Mouse (Mus musculus): ENCODE data around the gene Phrf1. TPM values are rescaled to one million over a fixed set of nuclear protein-coding genes. Genes with fewer than 3 reads are reported as not detected.

Phrf1 gene
- total and polyA plus RNA-seq, 2 experiments from 2014 or later: 39.5 to 54.6 TPM

GRCm38 (mm10) chr7:141278766-141279590 is 50.4 kb downstream of the Phrf1 start, which contains the start of gene Sct:
TSS of gene Sct (minus strand) at chr7:141279133.
- 1% methylated on average over 46 of the region's 46 CpGs for WGBS
- Histone ChIP-seq H3K4me1 (ENCODE audit: insufficient read depth, low read length) (no peaks in the 10 kb centered on the region), H3K36me3 (ENCODE audit: insufficient read depth, low read length) (no peaks in the 10 kb centered on the region), H3K4me3 (ENCODE audit: low read depth, low read length) (peak within 1 kb of the TSS; percentile 41), H3K4me2 (ENCODE audit: low read depth, low read length, poor library complexity, severe bottlenecking) (peak within 1 kb of the TSS; percentile 67), H3K9ac (replicated peaks; ENCODE audit: low read length, poor library complexity, severe bottlenecking) (peak within 1 kb of the TSS; percentile 40; the same call in 1 of the 2 replicates), H3K27me3 (ENCODE audit: insufficient read depth, low read length) (0 out of 2 replicates have a peak, but pooled peaks cover 2% of the 10 kb centered on the region), H3K27ac (ENCODE audit: low read depth, low read length) (no peak within 1 kb of the TSS), H3K9me3 (ENCODE audit: low read length) (no peaks in the 10 kb centered on the region)
- DNase-seq (ENCODE audit: low spot score) (peak; percentile 66), ATAC-seq (ENCODE audit: low FRiP score) (peak; percentile 80)
- TF ChIP-seq CTCF (IDR thresholded peaks at IDR 0.05): peak; percentile 80

GRCm38 (mm10) chr7:141281442-141281841 is 52.9 kb downstream of the Phrf1 start:
- 0 out of 2 replicates have a peak, but pooled peaks cover 2% of the 10 kb centered on the region for H3K27me3 ChIP-seq (ENCODE audit: insufficient read depth, low read length)
- H3K4me2 ChIP-seq (ENCODE audit: low read depth, low read length, poor library complexity, severe bottlenecking): no peak overlapping the region
- H3K9ac ChIP-seq (replicated peaks; ENCODE audit: low read length, poor library complexity, severe bottlenecking): no peak overlapping the region
- ATAC-seq (ENCODE audit: low FRiP score) (no peak), DNase-seq (ENCODE audit: low spot score) (no peak)
- no peaks in the 10 kb centered on the region for H3K36me3 ChIP-seq (ENCODE audit: insufficient read depth, low read length)
- TF ChIP-seq CTCF (IDR thresholded peaks at IDR 0.05): no peak
- no peaks in the 10 kb centered on the region for H3K4me1 ChIP-seq (ENCODE audit: insufficient read depth, low read length)
- no peaks in the 10 kb centered on the region for H3K9me3 ChIP-seq (ENCODE audit: low read length)
- 48% methylated on average over 6 of the region's 6 CpGs for WGBS
- no peak overlapping the region for H3K27ac ChIP-seq (ENCODE audit: low read depth, low read length)
- no peak overlapping the region for H3K4me3 ChIP-seq (ENCODE audit: low read depth, low read length)

- Histone ChIP-seq H3K9ac (replicated peaks; ENCODE audit: low read length, poor library complexity, severe bottlenecking) (no peak overlapping the region), H3K9me3 (ENCODE audit: low read length) (no peaks in the 10 kb centered on the region), H3K36me3 (ENCODE audit: insufficient read depth, low read length) (no peaks in the 10 kb centered on the region), H3K4me2 (ENCODE audit: low read depth, low read length, poor library complexity, severe bottlenecking) (no peak overlapping the region), H3K4me3 (ENCODE audit: low read depth, low read length) (no peak overlapping the region), H3K27me3 (ENCODE audit: insufficient read depth, low read length) (0 out of 2 replicates have a peak, but pooled peaks cover 2% of the 10 kb centered on the region), H3K27ac (ENCODE audit: low read depth, low read length) (no peak overlapping the region), H3K4me1 (ENCODE audit: insufficient read depth, low read length) (no peaks in the 10 kb centered on the region)
- TF ChIP-seq CTCF (IDR thresholded peaks at IDR 0.05): no peak
- ATAC-seq (ENCODE audit: low FRiP score): no peak
- WGBS: 89% methylated on average over 4 of the region's 4 CpGs
- no peak for DNase-seq (ENCODE audit: low spot score)
Measured at GRCm38 (mm10) chr7:141282756-141283155, 54.2 kb downstream of the Phrf1 start.

GRCm38 (mm10) chr7:141288042-141288441 is 59.5 kb downstream of the Phrf1 start:
- Histone ChIP-seq H3K4me1 (ENCODE audit: insufficient read depth, low read length) (0 out of 2 replicates have a peak, but pooled peaks cover 3% of the 10 kb centered on the region), H3K4me2 (ENCODE audit: low read depth, low read length, poor library complexity, severe bottlenecking) (no peak overlapping the region), H3K27me3 (ENCODE audit: insufficient read depth, low read length) (peaks cover 5% of the 10 kb centered on the region), H3K4me3 (ENCODE audit: low read depth, low read length) (no peak overlapping the region), H3K27ac (ENCODE audit: low read depth, low read length) (no peak overlapping the region), H3K9me3 (ENCODE audit: low read length) (no peaks in the 10 kb centered on the region), H3K9ac (replicated peaks; ENCODE audit: low read length, poor library complexity, severe bottlenecking) (no peak overlapping the region), H3K36me3 (ENCODE audit: insufficient read depth, low read length) (no peaks in the 10 kb centered on the region)
- no peak for DNase-seq (ENCODE audit: low spot score)
- no peak for ATAC-seq (ENCODE audit: low FRiP score)
- WGBS: 79% methylated on average over 3 of the region's 3 CpGs
- TF ChIP-seq CTCF (IDR thresholded peaks at IDR 0.05): no peak

GRCm38 (mm10) chr7:141291921-141292582 is 63.5 kb downstream of the Phrf1 start, which contains the start of gene Drd4:
TSS of gene Drd4 (plus strand) at chr7:141292006.
- 3% methylated on average over 33 of the region's 46 CpGs for whole genome bisulfite sequencing
- Histone ChIP-seq H3K4me1 (ENCODE audit: insufficient read depth, low read length) (peaks cover 6% of the 10 kb centered on the region; the same call in 1 of the 2 replicates), H3K9ac (replicated peaks; ENCODE audit: low read length, poor library complexity, severe bottlenecking) (peak within 1 kb of the TSS; percentile 61), H3K27ac (ENCODE audit: low read depth, low read length) (no peak within 1 kb of the TSS), H3K36me3 (ENCODE audit: insufficient read depth, low read length) (peaks cover 4% of the 10 kb centered on the region; the same call in 1 of the 2 replicates), H3K4me3 (ENCODE audit: low read depth, low read length) (peak within 1 kb of the TSS; percentile 50), H3K9me3 (ENCODE audit: low read length) (no peaks in the 10 kb centered on the region), H3K4me2 (ENCODE audit: low read depth, low read length, poor library complexity, severe bottlenecking) (peak within 1 kb of the TSS; percentile 98), H3K27me3 (ENCODE audit: insufficient read depth, low read length) (peaks cover 29% of the 10 kb centered on the region)
- no peak for TF ChIP-seq CTCF (IDR thresholded peaks at IDR 0.05)
- DNase-seq (ENCODE audit: low spot score): peak; percentile 34
- peak; percentile 44; the same call in 1 of the 2 replicates for ATAC-seq (ENCODE audit: low FRiP score)

Measured in midbrain, postnatal 0 days (tissue).